Mouse (Mus musculus): ENCODE results near the gene Pex1. TPM values are rescaled to one million over a fixed set of nuclear protein-coding genes. Genes with fewer than 3 reads are reported as not detected.
"Not testable (repeated sequence)": the region's sequence is repeated elsewhere in the genome, so short reads cannot be mapped to it uniquely, and the experiment has no call there.

Pex1 gene
- total and polyA plus RNA-seq, 2 experiments from 2014 or later: 21.0 to 21.2 TPM

- DNase-seq (ENCODE audit: low spot score): no peak
- no peak for ATAC-seq (ENCODE audit: low FRiP score)
- 92% methylated on average over 3 of the region's 3 CpGs for WGBS
- peaks cover 19% of the 10 kb centered on the region for H3K36me3 ChIP-seq (ENCODE audit: insufficient read depth, low read length)
- no peak for TF ChIP-seq CTCF (IDR thresholded peaks at IDR 0.05)
- no peak overlapping the region for H3K4me3 ChIP-seq (ENCODE audit: low read depth, low read length)
- H3K4me1 ChIP-seq (ENCODE audit: insufficient read depth, low read length): peaks cover 3% of the 10 kb centered on the region; the same call in 1 of the 2 replicates
- H3K27me3 ChIP-seq (ENCODE audit: insufficient read depth, low read length): no peaks in the 10 kb centered on the region
- no peak overlapping the region for H3K9ac ChIP-seq (replicated peaks; ENCODE audit: low read length, poor library complexity, severe bottlenecking)
- H3K9me3 ChIP-seq (ENCODE audit: low read length): no peaks in the 10 kb centered on the region
- no peak overlapping the region for H3K27ac ChIP-seq (ENCODE audit: low read depth, low read length)
- H3K4me2 ChIP-seq (ENCODE audit: low read depth, low read length, poor library complexity, severe bottlenecking): no peak overlapping the region
These were observed 4.9 kb downstream of the Pex1 start for GRCm38 (mm10) chr5:3600790-3601189.

- Histone ChIP-seq H3K36me3 (ENCODE audit: insufficient read depth, low read length) (peaks cover 55% of the 10 kb centered on the region), H3K9me3 (ENCODE audit: low read length) (no peaks in the 10 kb centered on the region), H3K4me2 (ENCODE audit: low read depth, low read length, poor library complexity, severe bottlenecking) (no peak overlapping the region), H3K27ac (ENCODE audit: low read depth, low read length) (no peak overlapping the region), H3K4me3 (ENCODE audit: low read depth, low read length) (no peak overlapping the region), H3K27me3 (ENCODE audit: insufficient read depth, low read length) (no peaks in the 10 kb centered on the region), H3K4me1 (ENCODE audit: insufficient read depth, low read length) (no peaks in the 10 kb centered on the region), H3K9ac (replicated peaks; ENCODE audit: low read length, poor library complexity, severe bottlenecking) (no peak overlapping the region)
- ATAC-seq (ENCODE audit: low FRiP score): no peak
- TF ChIP-seq CTCF (IDR thresholded peaks at IDR 0.05): no peak
- no peak for DNase-seq (ENCODE audit: low spot score)
- WGBS: 95% methylated on average over 9 of the region's 9 CpGs
These were observed 11.2 kb downstream of the Pex1 start for GRCm38 (mm10) chr5:3607114-3607513.

- Histone ChIP-seq H3K36me3 (ENCODE audit: insufficient read depth, low read length) (peaks cover 57% of the 10 kb centered on the region), H3K9ac (replicated peaks; ENCODE audit: low read length, poor library complexity, severe bottlenecking) (no peak overlapping the region)
- 97% methylated on average over 7 of the region's 7 CpGs for WGBS
These were observed 13.4 kb downstream of the Pex1 start for GRCm38 (mm10) chr5:3609241-3609640.

GRCm38 (mm10) chr5:3611835-3612234, 16.0 kb downstream of the Pex1 start:
- H3K4me2 ChIP-seq (ENCODE audit: low read depth, low read length, poor library complexity, severe bottlenecking); H3K4me3 ChIP-seq (ENCODE audit: low read depth, low read length); H3K9me3 ChIP-seq (ENCODE audit: low read length); H3K27ac ChIP-seq (ENCODE audit: low read depth, low read length); DNase-seq (ENCODE audit: low spot score); H3K9ac ChIP-seq (replicated peaks; ENCODE audit: low read length, poor library complexity, severe bottlenecking); ATAC-seq (ENCODE audit: low FRiP score); H3K27me3 ChIP-seq (ENCODE audit: insufficient read depth, low read length); H3K4me1 ChIP-seq (ENCODE audit: insufficient read depth, low read length): not testable (repeated sequence)
- H3K36me3 ChIP-seq (ENCODE audit: insufficient read depth, low read length): peaks cover 52% of the 10 kb centered on the region
- 92% methylated on average over 2 of the region's 2 CpGs for WGBS

More at GRCm38 (mm10) chr5:3609241-3609640, 13.4 kb downstream of the Pex1 start:
- TF ChIP-seq CTCF (IDR thresholded peaks at IDR 0.05): no peak
- Histone ChIP-seq H3K27ac (ENCODE audit: low read depth, low read length) (no peak overlapping the region), H3K4me3 (ENCODE audit: low read depth, low read length) (no peak overlapping the region), H3K27me3 (ENCODE audit: insufficient read depth, low read length) (no peaks in the 10 kb centered on the region), H3K4me2 (ENCODE audit: low read depth, low read length, poor library complexity, severe bottlenecking) (no peak overlapping the region), H3K9me3 (ENCODE audit: low read length) (no peaks in the 10 kb centered on the region), H3K4me1 (ENCODE audit: insufficient read depth, low read length) (no peaks in the 10 kb centered on the region)
- DNase-seq (ENCODE audit: low spot score): no peak
- ATAC-seq (ENCODE audit: low FRiP score): no peak

GRCm38 (mm10) chr5:3620486-3620885, 24.6 kb downstream of the Pex1 start:
- no peak for TF ChIP-seq CTCF (IDR thresholded peaks at IDR 0.05)
- H3K36me3 ChIP-seq (ENCODE audit: insufficient read depth, low read length): peaks cover 50% of the 10 kb centered on the region
- H3K4me3 ChIP-seq (ENCODE audit: low read depth, low read length): no peak overlapping the region
- 86% methylated on average over 7 of the region's 7 CpGs for WGBS
- H3K4me2 ChIP-seq (ENCODE audit: low read depth, low read length, poor library complexity, severe bottlenecking): no peak overlapping the region
- DNase-seq (ENCODE audit: low spot score) (no peak), ATAC-seq (ENCODE audit: low FRiP score) (no peak)
- H3K9ac ChIP-seq (replicated peaks; ENCODE audit: low read length, poor library complexity, severe bottlenecking): no peak overlapping the region
- H3K27me3 ChIP-seq (ENCODE audit: insufficient read depth, low read length): no peaks in the 10 kb centered on the region
- H3K4me1 ChIP-seq (ENCODE audit: insufficient read depth, low read length): no peaks in the 10 kb centered on the region
- no peak overlapping the region for H3K27ac ChIP-seq (ENCODE audit: low read depth, low read length)
- no peaks in the 10 kb centered on the region for H3K9me3 ChIP-seq (ENCODE audit: low read length)

GRCm38 (mm10) chr5:3630055-3630454, 34.2 kb downstream of the Pex1 start:
- Histone ChIP-seq H3K36me3 (ENCODE audit: insufficient read depth, low read length) (peaks cover 23% of the 10 kb centered on the region), H3K9me3 (ENCODE audit: low read length) (no peaks in the 10 kb centered on the region), H3K27me3 (ENCODE audit: insufficient read depth, low read length) (no peaks in the 10 kb centered on the region), H3K4me3 (ENCODE audit: low read depth, low read length) (no peak overlapping the region), H3K27ac (ENCODE audit: low read depth, low read length) (no peak overlapping the region), H3K9ac (replicated peaks; ENCODE audit: low read length, poor library complexity, severe bottlenecking) (no peak overlapping the region), H3K4me1 (ENCODE audit: insufficient read depth, low read length) (no peaks in the 10 kb centered on the region), H3K4me2 (ENCODE audit: low read depth, low read length, poor library complexity, severe bottlenecking) (no peak overlapping the region)
- DNase-seq (ENCODE audit: low spot score) (no peak), ATAC-seq (ENCODE audit: low FRiP score) (no peak)
- WGBS: 97% methylated on average over 5 of the region's 5 CpGs
- no peak for TF ChIP-seq CTCF (IDR thresholded peaks at IDR 0.05)

Data from midbrain, postnatal 0 days (tissue).